Mouse (Mus musculus) hindlimb bud, embryonic 11.5 days (tissue): ENCODE results near the gene Raver2.

Experiments
- DNase-seq: peaks from one replicate; pipeline ENCODE4 v3.0.0-alpha.2; 2012; ENCODE audit warnings: low read depth, low spot score; ENCODE audit errors: extremely low spot score

Raver2 gene

GRCm38 (mm10) chr4:101093292-101093691, 24.5 kb downstream of the Raver2 start:
- DNase-seq, result no peak

DNA sequence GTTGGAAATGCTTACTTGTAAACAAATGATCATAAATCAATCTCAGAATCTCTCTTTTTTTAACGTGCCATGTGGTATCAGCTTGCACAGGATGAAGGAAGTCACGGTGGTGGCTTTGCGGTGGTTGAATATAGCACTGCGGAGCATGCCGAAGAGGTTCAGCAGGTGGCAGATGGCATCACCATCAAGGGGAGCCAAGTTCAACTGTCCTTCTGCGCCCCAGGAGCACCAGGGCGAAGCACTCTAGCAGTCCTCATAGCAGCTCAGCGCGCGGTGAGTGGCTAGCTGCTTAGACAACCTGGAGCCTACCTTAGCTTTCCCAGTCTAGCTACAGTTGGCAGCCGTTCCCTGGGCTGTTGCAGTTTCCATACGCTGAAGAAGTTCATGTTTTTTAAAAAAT, 38.3 kb downstream of the Raver2 start:
- no peak for DNase-seq

DNA sequence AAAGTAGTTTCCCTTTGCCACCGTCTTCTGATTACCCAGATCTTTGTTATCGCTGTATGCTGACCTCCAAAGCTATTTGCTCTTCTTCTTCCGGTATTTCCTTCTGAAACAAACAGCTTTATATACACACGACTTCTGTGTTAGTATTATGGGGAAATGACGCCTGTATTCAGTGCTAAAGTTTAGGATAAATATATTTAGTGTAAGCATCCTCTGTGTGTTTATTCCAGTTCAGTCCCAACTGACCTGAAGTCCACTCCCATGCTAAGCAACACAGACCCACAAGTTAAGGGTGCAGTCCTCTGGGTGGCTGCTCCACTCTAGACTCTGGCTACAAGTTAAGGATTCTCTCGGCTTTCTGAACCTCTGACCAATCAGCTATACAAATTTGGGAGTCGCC, 52.2 kb downstream of the Raver2 start:
- DNase-seq, result no peak

DNA sequence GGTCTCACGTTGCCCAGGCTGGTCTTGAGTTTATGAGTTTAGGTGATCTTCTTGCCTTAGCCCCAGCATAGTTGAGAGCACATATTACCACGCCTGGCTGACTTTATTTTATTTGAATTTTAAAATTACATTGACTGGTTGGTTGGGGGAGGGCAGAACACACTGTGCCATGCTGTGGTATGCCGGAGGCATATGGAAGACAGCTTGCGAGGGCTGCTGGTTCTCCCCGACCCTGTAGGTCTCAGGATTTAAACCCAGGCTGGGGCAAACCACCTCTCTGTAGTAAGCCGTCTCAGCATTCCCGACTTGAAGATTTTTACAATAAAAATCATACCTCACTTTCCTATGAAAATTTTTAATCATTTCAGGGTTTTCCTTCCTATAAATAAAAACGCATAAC, 66.2 kb downstream of the Raver2 start:
- no peak for DNase-seq

GRCm38 (mm10) chr4:101135909-101136308, 67.1 kb downstream of the Raver2 start:
- DNase-seq, result no peak

- no peak for DNase-seq
Measured at GRCm38 (mm10) chr4:101137975-101138374, 69.2 kb downstream of the Raver2 start.

- DNase-seq, result no peak
Measured at GRCm38 (mm10) chr4:101141768-101142167, 73.0 kb downstream of the Raver2 start.

- no peak for DNase-seq
Measured at GRCm38 (mm10) chr4:101143901-101144300, 75.1 kb downstream of the Raver2 start.

GRCm38 (mm10) chr4:101144361-101144760, 75.6 kb downstream of the Raver2 start:
- DNase-seq, result no peak

DNA sequence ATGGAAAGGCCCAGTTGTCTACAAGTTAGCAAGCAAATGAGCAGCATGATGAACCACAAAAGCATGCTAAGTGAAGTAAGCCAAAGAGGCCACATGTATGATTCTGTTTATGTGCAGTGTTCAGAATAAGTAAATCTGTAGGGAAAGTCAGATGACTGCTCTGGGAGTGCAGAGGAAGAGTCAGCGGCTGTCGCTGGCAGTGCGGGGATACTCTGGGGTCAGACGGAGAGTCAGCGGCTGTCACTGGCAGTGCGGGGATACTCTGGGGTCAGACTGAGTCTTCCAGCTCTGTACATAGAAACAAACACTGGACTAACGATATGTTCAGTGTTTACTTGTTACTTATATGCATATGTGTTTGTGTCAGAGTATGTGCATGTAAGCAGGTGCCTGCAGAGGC, 76.0 kb downstream of the Raver2 start:
- no peak for DNase-seq

- DNase-seq, result peak; percentile 61
Measured at GRCm38 (mm10) chr4:101146047-101146745, 77.4 kb downstream of the Raver2 start.

GRCm38 (mm10) chr4:101146891-101147655, 78.3 kb downstream of the Raver2 start:
- no peak for DNase-seq

- no peak for DNase-seq
Measured at GRCm38 (mm10) chr4:101155541-101155940, 86.8 kb downstream of the Raver2 start.

- DNase-seq, result no peak
Measured at GRCm38 (mm10) chr4:101157476-101157875, 88.7 kb downstream of the Raver2 start.

- DNase-seq, result no peak
Measured at GRCm38 (mm10) chr4:101158282-101158681, 89.5 kb downstream of the Raver2 start.

DNA sequence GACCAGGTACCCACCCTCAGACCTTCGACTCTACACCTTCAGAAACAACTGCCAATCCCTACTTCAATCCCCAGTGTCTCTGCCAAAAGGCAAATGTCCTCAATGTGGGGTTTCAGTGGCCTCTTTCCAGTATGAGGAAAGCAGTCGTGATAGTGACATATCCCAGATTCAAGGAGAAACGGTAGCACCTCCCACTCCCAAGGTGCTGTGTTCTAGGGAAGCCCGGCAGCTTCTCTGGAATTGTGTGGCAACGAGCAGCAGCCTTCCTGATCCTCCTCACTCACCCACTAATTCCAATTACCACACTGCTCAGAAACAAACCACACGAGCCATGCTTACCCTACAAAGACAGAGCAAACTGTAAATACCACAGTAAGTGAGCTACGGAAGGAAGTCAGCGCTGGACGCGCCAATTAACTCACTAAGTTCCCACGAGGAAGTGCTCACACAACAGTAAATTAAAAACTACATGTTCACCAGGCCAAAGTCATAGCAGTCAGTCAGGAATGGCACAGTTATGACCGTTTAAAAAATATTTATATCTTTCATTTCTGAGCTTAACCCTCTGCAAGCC, 90.5 kb downstream of the Raver2 start:
- no peak for DNase-seq

DNA sequence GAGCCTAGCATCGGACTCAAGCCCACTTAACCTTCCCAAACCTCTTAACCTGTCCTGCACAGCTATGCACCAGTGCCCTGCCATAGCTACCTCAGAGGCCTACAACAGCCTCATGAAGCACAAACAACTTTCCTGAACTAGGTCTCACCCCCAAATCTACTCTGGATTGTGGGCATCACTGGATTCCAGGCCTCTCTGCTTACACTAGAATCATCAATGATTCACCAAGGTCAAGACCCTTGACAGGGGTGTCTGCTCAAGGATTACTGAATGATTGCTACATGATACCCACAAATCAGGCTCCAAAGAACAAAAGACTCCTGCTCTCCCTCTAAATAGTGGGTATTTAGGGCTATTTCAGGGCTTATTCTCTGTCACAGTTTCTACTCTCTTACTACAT, 92.0 kb downstream of the Raver2 start:
- no peak for DNase-seq

DNA sequence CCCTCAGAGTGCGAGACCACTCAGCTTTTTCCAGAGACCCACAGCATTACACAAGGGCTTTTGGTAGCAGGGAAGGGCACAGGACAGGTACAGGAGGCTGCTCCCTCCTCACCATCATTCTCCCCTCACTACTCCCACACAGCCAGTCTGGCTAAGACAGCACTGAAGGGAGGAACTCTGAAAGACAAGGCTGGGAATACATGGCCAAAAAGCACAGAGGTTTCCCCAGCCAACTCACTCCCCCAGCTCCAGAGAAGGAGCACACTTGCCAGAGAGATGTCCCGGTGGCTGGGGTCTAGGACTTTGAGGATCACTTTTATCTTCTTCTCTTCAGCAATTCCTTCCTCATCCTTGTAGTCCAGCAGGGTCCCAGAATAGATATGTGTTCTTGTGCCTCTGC, 95.4 kb downstream of the Raver2 start:
- DNase-seq, result no peak

DNA sequence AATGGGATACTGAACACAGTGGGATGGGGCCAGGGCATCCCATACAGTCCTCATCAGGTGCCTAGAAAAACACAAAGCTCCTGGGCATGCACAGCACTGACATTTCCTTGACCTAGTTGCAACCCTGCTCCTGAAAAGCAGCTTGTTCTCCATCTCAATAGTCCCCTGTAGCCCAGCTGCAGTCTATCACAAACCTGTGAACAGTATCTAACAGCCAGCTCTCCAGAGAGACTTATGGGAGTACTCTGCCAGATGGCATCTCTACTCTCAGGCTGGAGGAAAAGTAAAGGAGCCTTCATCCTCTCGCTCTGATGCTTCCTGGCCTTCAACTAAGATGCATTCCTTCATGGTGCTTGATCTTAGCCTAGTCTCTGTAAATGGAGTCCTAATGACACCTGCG, 95.9 kb downstream of the Raver2 start:
- no peak for DNase-seq

GRCm38 (mm10) chr4:101165776-101166175, 97.0 kb downstream of the Raver2 start:
- no peak for DNase-seq

- no peak for DNase-seq
Measured at GRCm38 (mm10) chr4:101167777-101168176, 99.0 kb downstream of the Raver2 start.

- no peak for DNase-seq
Measured at GRCm38 (mm10) chr4:101168189-101168778, 99.5 kb downstream of the Raver2 start.
